Mouse (Mus musculus) heart, embryonic 15.5 days (tissue): ENCODE data around the gene Socs7. TPM values are rescaled to one million over a fixed set of nuclear protein-coding genes. Genes with fewer than 3 reads are reported as not detected.
A peak's percentile ranks its signal among the peaks of the same experiment; 100 is the strongest.
"Not testable (repeated sequence)": the region's sequence is repeated elsewhere in the genome, so short reads cannot be mapped to it uniquely, and the experiment has no call there.

ENCODE experiments used
- ATAC-seq: fragments of 200-750 bp; cut with Nextera tagmentation; replicated peaks from 2 replicates; pipeline ENCODE4 v1.8.0; 2017; ENCODE audit warnings: low read depth, moderate TSS enrichment; ENCODE audit not compliant: insufficient number of reproducible peaks, insufficient read depth, low FRiP score
- H3K27ac ChIP-seq: fragments of 300-500 bp; sonication (generic); 2 replicates; pipeline ENCODE4 v1.5.1; 2015; ENCODE audit warnings: mild to moderate bottlenecking, inconsistent platforms
- H3K27me3 ChIP-seq: fragments of 300-500 bp; sonication (generic); 2 replicates; pipeline ENCODE4 v1.6.1; 2015; ENCODE audit warnings: inconsistent platforms
- H3K36me3 ChIP-seq: fragments of 300-500 bp; sonication (generic); 2 replicates; pipeline ENCODE4 v1.6.1; 2015; ENCODE audit warnings: mild to moderate bottlenecking, inconsistent platforms
- H3K4me1 ChIP-seq: fragments of 300-500 bp; sonication (generic); replicated peaks from 2 replicates; pipeline ENCODE4 v1.6.1; 2015; ENCODE audit warnings: inconsistent platforms
- H3K4me2 ChIP-seq: fragments of 300-500 bp; sonication (generic); 2 replicates; pipeline ENCODE4 v1.6.1; 2015; ENCODE audit warnings: inconsistent platforms, mild to moderate bottlenecking, moderate library complexity
- H3K4me3 ChIP-seq: fragments of 300-500 bp; sonication (generic); 2 replicates; pipeline ENCODE4 v1.5.1; 2015; ENCODE audit warnings: mild to moderate bottlenecking, inconsistent platforms
- H3K9ac ChIP-seq: fragments of 300-500 bp; sonication (generic); 2 replicates; pipeline ENCODE4 v1.6.1; 2015; ENCODE audit warnings: mild to moderate bottlenecking, inconsistent platforms
- H3K9me3 ChIP-seq: fragments of 300-500 bp; sonication (generic); replicated peaks from 2 replicates; pipeline ENCODE4 v1.6.1; 2016; ENCODE audit warnings: inconsistent platforms
- WGBS: fragments of 180-500 bp; shearing (Covaris S2); methylation state at CpG from one replicate; pipeline ENCODE4 v1.1.7; 2015; ENCODE audit warnings: mixed read lengths; 5-methylcytosine and 5-hydroxymethylcytosine counted together
- polyA plus RNA-seq: library from polyadenylated mRNA; unstranded; fragments of >200 nt; fragmentation: Nextera tagmentation; extraction: Ambion mirVana; gene quantifications from 2 replicates; pipeline ENCODE4 v1.2.1, GENCODE M21; 2015

The Socs7 gene
- 3.0 and 3.5 TPM in 2 replicates for polyA plus RNA-seq

GRCm38 (mm10) chr11:97361948-97362648 is at the start of gene Socs7:
Gene Socs7, plus strand, starts transcription at chr11:97362551.
- Histone ChIP-seq H3K27me3 (no peaks in the 10 kb centered on the region), H3K27ac (peak within 1 kb of the TSS; percentile 94), H3K4me1 (peaks cover 34% of the 10 kb centered on the region), H3K4me2 (peak within 1 kb of the TSS; percentile 75), H3K9ac (peak within 1 kb of the TSS; percentile 98), H3K9me3 (no peaks in the 10 kb centered on the region), H3K4me3 (peak within 1 kb of the TSS; percentile 91), H3K36me3 (no peaks in the 10 kb centered on the region)
- WGBS = under 1% methylated on average over 33 of the region's 81 CpGs
- ATAC-seq = peak; percentile 94

- not testable (repeated sequence) for H3K27me3 ChIP-seq, H3K4me3 ChIP-seq, H3K36me3 ChIP-seq, H3K9me3 ChIP-seq, H3K9ac ChIP-seq, ATAC-seq, H3K27ac ChIP-seq, H3K4me2 ChIP-seq
- peaks cover 36% of the 10 kb centered on the region for H3K4me1 ChIP-seq
- WGBS = 89% methylated on average over 1 of the region's 1 CpGs
Measured at GRCm38 (mm10) chr11:97312871-97313270, 49.5 kb upstream of the Socs7 start.

GRCm38 (mm10) chr11:97314110-97314509 is 48.2 kb upstream of the Socs7 start:
- peaks cover 3% of the 10 kb centered on the region; the same call in 1 of the 2 replicates for H3K36me3 ChIP-seq
- ATAC-seq = no peak

GRCm38 (mm10) chr11:97314751-97315503 is 47.4 kb upstream of the Socs7 start:
- Histone ChIP-seq H3K9me3 (no peaks in the 10 kb centered on the region), H3K9ac (peak overlapping the region; percentile 50), H3K27ac (peak overlapping the region; percentile 73), H3K27me3 (no peaks in the 10 kb centered on the region), H3K36me3 (peaks cover 4% of the 10 kb centered on the region; the same call in 1 of the 2 replicates), H3K4me1 (peaks cover 24% of the 10 kb centered on the region), H3K4me3 (peak overlapping the region; percentile 58), H3K4me2 (peak overlapping the region; percentile 54)
- WGBS = 37% methylated on average over 8 of the region's 8 CpGs
- ATAC-seq = no peak

More at GRCm38 (mm10) chr11:97314110-97314509, 48.2 kb upstream of the Socs7 start:
- no peak overlapping the region for H3K27ac ChIP-seq
- peaks cover 31% of the 10 kb centered on the region for H3K4me1 ChIP-seq
- no peaks in the 10 kb centered on the region for H3K9me3 ChIP-seq
- no peak overlapping the region for H3K4me2 ChIP-seq
- H3K4me3 ChIP-seq = no peak overlapping the region
- H3K27me3 ChIP-seq = no peaks in the 10 kb centered on the region
- 96% methylated on average over 3 of the region's 3 CpGs for WGBS
- no peak overlapping the region for H3K9ac ChIP-seq

- H3K36me3 ChIP-seq = peaks cover 4% of the 10 kb centered on the region; the same call in 1 of the 2 replicates
- no peaks in the 10 kb centered on the region for H3K27me3 ChIP-seq
- H3K9ac ChIP-seq = peak within 1 kb of the TSS; percentile 50
- H3K27ac ChIP-seq = peak within 1 kb of the TSS; percentile 73
- H3K4me3 ChIP-seq = peak within 1 kb of the TSS; percentile 58
- H3K4me1 ChIP-seq = peaks cover 18% of the 10 kb centered on the region
- peak within 1 kb of the TSS; percentile 60 for H3K4me2 ChIP-seq
- H3K9me3 ChIP-seq = no peaks in the 10 kb centered on the region
- peak; percentile 94 for ATAC-seq
- WGBS = under 1% methylated on average over 50 of the region's 50 CpGs
Measured at GRCm38 (mm10) chr11:97315504-97316503, 46.5 kb upstream of the Socs7 start, which contains the start of gene Mrpl45. Gene Mrpl45, plus strand, starts transcription at chr11:97315716.

GRCm38 (mm10) chr11:97321197-97321596 is 41.2 kb upstream of the Socs7 start:
- 90% methylated on average over 8 of the region's 8 CpGs for WGBS
- Histone ChIP-seq H3K4me2 (no peak overlapping the region), H3K4me3 (no peak overlapping the region), H3K9ac (no peak overlapping the region), H3K36me3 (peaks cover 37% of the 10 kb centered on the region), H3K27ac (no peak overlapping the region), H3K9me3 (no peaks in the 10 kb centered on the region), H3K4me1 (peaks cover 7% of the 10 kb centered on the region), H3K27me3 (no peaks in the 10 kb centered on the region)
- ATAC-seq = no peak

GRCm38 (mm10) chr11:97321894-97322600 is 40.3 kb upstream of the Socs7 start:
- not testable (repeated sequence) for H3K9ac ChIP-seq, H3K9me3 ChIP-seq, H3K27ac ChIP-seq, H3K4me3 ChIP-seq, H3K27me3 ChIP-seq, ATAC-seq, H3K4me1 ChIP-seq, H3K4me2 ChIP-seq
- peaks cover 45% of the 10 kb centered on the region for H3K36me3 ChIP-seq
- WGBS = 78% methylated on average over 8 of the region's 8 CpGs

- H3K4me3 ChIP-seq = no peak overlapping the region
- H3K4me2 ChIP-seq = no peak overlapping the region
- H3K4me1 ChIP-seq = no peaks in the 10 kb centered on the region
- no peak overlapping the region for H3K9ac ChIP-seq
- 62% methylated on average over 1 of the region's 1 CpGs for WGBS
- no peaks in the 10 kb centered on the region for H3K9me3 ChIP-seq
- H3K36me3 ChIP-seq = peaks cover 70% of the 10 kb centered on the region
- ATAC-seq = no peak
- H3K27me3 ChIP-seq = no peaks in the 10 kb centered on the region
- no peak overlapping the region for H3K27ac ChIP-seq
Measured at GRCm38 (mm10) chr11:97325224-97325623, 37.1 kb upstream of the Socs7 start.

- no peaks in the 10 kb centered on the region for H3K9me3 ChIP-seq
- H3K4me2 ChIP-seq = no peak overlapping the region
- 23% methylated on average over 9 of the region's 9 CpGs for WGBS
- no peak overlapping the region for H3K9ac ChIP-seq
- no peaks in the 10 kb centered on the region for H3K4me1 ChIP-seq
- no peak overlapping the region for H3K4me3 ChIP-seq
- no peak overlapping the region for H3K27ac ChIP-seq
- H3K27me3 ChIP-seq = no peaks in the 10 kb centered on the region
- H3K36me3 ChIP-seq = peaks cover 68% of the 10 kb centered on the region
- no peak for ATAC-seq
Measured at GRCm38 (mm10) chr11:97328148-97328547, 34.2 kb upstream of the Socs7 start.

- H3K4me1 ChIP-seq = no peaks in the 10 kb centered on the region
- ATAC-seq = no peak
- H3K9me3 ChIP-seq = no peaks in the 10 kb centered on the region
- WGBS = 93% methylated on average over 1 of the region's 1 CpGs
- no peak overlapping the region for H3K4me2 ChIP-seq
- no peak overlapping the region for H3K27ac ChIP-seq
- peaks cover 49% of the 10 kb centered on the region for H3K36me3 ChIP-seq
- H3K27me3 ChIP-seq = peaks cover 7% of the 10 kb centered on the region; the same call in 1 of the 2 replicates
- H3K9ac ChIP-seq = no peak overlapping the region
- no peak overlapping the region for H3K4me3 ChIP-seq
Measured at GRCm38 (mm10) chr11:97330315-97330714, 32.0 kb upstream of the Socs7 start.
